Mouse (Mus musculus) neutrophil, adult 5-6 weeks (primary cell): ENCODE data around the gene Ano6. TPM values are rescaled to one million over a fixed set of nuclear protein-coding genes. Genes with fewer than 3 reads are reported as not detected.

ENCODE experiments used
- ATAC-seq: fragments of 151-379, 151-347 bp; 2 replicates; pipeline ENCODE4 v1.8.0; 2017; ENCODE audit warnings: mild to moderate bottlenecking, moderate TSS enrichment; ENCODE audit not compliant: insufficient number of reproducible peaks, poor library complexity, low FRiP score, severe bottlenecking; ENCODE audit errors: extremely low read depth
- total RNA-seq: library from RNA; stranded (forward); fragments of 200-1000 nt; gene quantifications from 2 replicates; pipeline ENCODE4 v1.2.3, GENCODE M21; 2017

Gene Ano6
- total RNA-seq, 1 experiment from 2014 or later: 60.4 TPM

GRCm38 (mm10) chr15:95792261-95793260, 1.9 kb downstream of the Ano6 start:
- ATAC-seq: peak; percentile 41

- no peak for ATAC-seq
These were observed 3.3 kb downstream of the Ano6 start for GRCm38 (mm10) chr15:95793748-95794491.

- no peak; the same call in 1 of the 2 replicates for ATAC-seq
These were observed 4.2 kb downstream of the Ano6 start for GRCm38 (mm10) chr15:95794611-95795565.

GRCm38 (mm10) chr15:95796062-95796461, 5.4 kb downstream of the Ano6 start:
- no peak for ATAC-seq

GRCm38 (mm10) chr15:95797144-95797983, 6.7 kb downstream of the Ano6 start:
- no peak for ATAC-seq

- ATAC-seq: no peak
These were observed 7.6 kb downstream of the Ano6 start for GRCm38 (mm10) chr15:95798266-95798665.

GRCm38 (mm10) chr15:95799632-95800031, 9.0 kb downstream of the Ano6 start:
- no peak for ATAC-seq

- no peak for ATAC-seq
These were observed 9.4 kb downstream of the Ano6 start for GRCm38 (mm10) chr15:95800051-95800450.

GRCm38 (mm10) chr15:95801261-95801979, 10.8 kb downstream of the Ano6 start:
- no peak for ATAC-seq

GRCm38 (mm10) chr15:95802140-95802539, 11.5 kb downstream of the Ano6 start:
- no peak for ATAC-seq

GRCm38 (mm10) chr15:95802762-95803161, 12.1 kb downstream of the Ano6 start:
- ATAC-seq: no peak

- ATAC-seq: no peak
These were observed 12.8 kb downstream of the Ano6 start for GRCm38 (mm10) chr15:95803484-95803883.

GRCm38 (mm10) chr15:95804255-95804654, 13.6 kb downstream of the Ano6 start:
- ATAC-seq: no peak

- ATAC-seq: no peak
These were observed 14.4 kb downstream of the Ano6 start for GRCm38 (mm10) chr15:95805022-95805471.

GRCm38 (mm10) chr15:95807908-95808307, 17.3 kb downstream of the Ano6 start:
- ATAC-seq: peak; percentile 46; the same call in 1 of the 2 replicates

- ATAC-seq: no peak
These were observed 19.7 kb downstream of the Ano6 start for GRCm38 (mm10) chr15:95810357-95810761.
